Comparison of ENCODE assay signal across 23 mouse cellular contexts in genomic region chr7:19593061-19593730, GRCm38 (mm10). TPM values are rescaled to one million over a fixed set of nuclear protein-coding genes. Genes with fewer than 3 reads are reported as not detected.
DNase-seq lines count a peak whose midpoint lies in the region; ATAC-seq and TF ChIP-seq lines count a peak whose summit lies in the region.
"Had no signal": no experiment of that assay in that cellular context is flagged by ENCODE, and none has a peak within 500 bp of the region (broad histone marks: within the 10 kb centered on the region; RNA-seq: fewer than 3 reads in every experiment).

No protein-coding gene starts in this region.

- no peaks in the 10 kb centered on the region for H3K9me3 ChIP-seq in ES-Bruce4 (replicated peaks; ENCODE audit: control insufficient read depth, insufficient read depth, low read length, poor library complexity, severe bottlenecking)
- H3K9me3 ChIP-seq in liver, embryonic 12.5 days (replicated peaks) = no peaks in the 10 kb centered on the region
- H3K9me3 ChIP-seq: forebrain, embryonic 12.5 days; heart, embryonic 13.5 days; hindbrain, embryonic 12.5 days; limb, embryonic 15.5 days; midbrain, embryonic 10.5 days had no signal

- no peak for TF ChIP-seq CTCF in ES-Bruce4 (IDR thresholded peaks at IDR 0.05; ENCODE audit: low read depth, low read length)

- no peak overlapping the region for H3K9ac ChIP-seq in ES-Bruce4 (ENCODE audit: low read depth, poor library complexity, severe bottlenecking)
- H3K9ac ChIP-seq in liver, embryonic 12.5 days = peak overlapping the region; percentile 12; the same call in 1 of the 2 replicates
- H3K9ac ChIP-seq: forebrain, embryonic 12.5 days; heart, embryonic 13.5 days; hindbrain, embryonic 12.5 days; limb, embryonic 15.5 days had no signal

- TF ChIP-seq EP300 in ES-Bruce4 (IDR thresholded peaks at IDR 0.05; ENCODE audit: insufficient read depth, low read depth, low read length) = 0 out of 2 replicates have a peak, but pooled peaks have one; percentile 33

- ATAC-seq in liver, embryonic 12.5 days = peak; percentile 82
- peak; percentile 69 for ATAC-seq in megakaryocyte progenitor cell, adult 5-6 weeks (replicated peaks; ENCODE audit: poor library complexity)
- ATAC-seq: midbrain, embryonic 16.5 days had no signal

- DNase-seq in c-Kit-positive CD71-positive TER-119-negative erythroid progenitor cells, embryonic 14.5 days (ENCODE audit: low read depth) = peak; percentile 49
- DNase-seq in neural tube, embryonic 10.5 days (ENCODE audit: extremely low spot score, low spot score) = no peak
- DNase-seq in spleen, adult 18-20 months = no peak
- DNase-seq in kidney, postnatal 25 days = no peak
- DNase-seq: adrenal gland, postnatal 36 days; cerebellum, adult 11 months; cerebellum, postnatal 10 days; gastrocnemius, postnatal 36 days; heart, adult 2 months; kidney, adult 11 months; lung, postnatal 4 days had no signal

- peak overlapping the region; percentile 30 for H3K4me2 ChIP-seq in liver, embryonic 12.5 days
- H3K4me2 ChIP-seq: forebrain, embryonic 12.5 days; heart, embryonic 13.5 days; hindbrain, embryonic 12.5 days; limb, embryonic 15.5 days had no signal

- peak overlapping the region; percentile 30; the same call in 1 of the 2 replicates for H3K27ac ChIP-seq in ES-Bruce4 (ENCODE audit: insufficient read depth, low read length)
- H3K27ac ChIP-seq in liver, embryonic 12.5 days = peak overlapping the region; percentile 33
- H3K27ac ChIP-seq: forebrain, embryonic 12.5 days; heart, adult 2 months; heart, embryonic 13.5 days; hindbrain, embryonic 12.5 days; layer of hippocampus, adult 2 months; limb, embryonic 15.5 days; midbrain, embryonic 10.5 days; stomach, postnatal 0 days had no signal

- TF ChIP-seq POLR2A in ES-Bruce4 (IDR thresholded peaks at IDR 0.05; ENCODE audit: insufficient read depth, low read length) = no peak

- peaks cover 2% of the 10 kb centered on the region for H3K4me1 ChIP-seq in ES-Bruce4 (ENCODE audit: control insufficient read depth, insufficient read depth, low read length)
- H3K4me1 ChIP-seq in liver, embryonic 12.5 days = peaks cover 32% of the 10 kb centered on the region
- H3K4me1 ChIP-seq: forebrain, embryonic 12.5 days; heart, embryonic 13.5 days; hindbrain, embryonic 12.5 days; limb, embryonic 15.5 days; midbrain, embryonic 10.5 days had no signal

- WGBS in liver, embryonic 12.5 days (ENCODE audit: insufficient replicate concordance) = 42% methylated on average over 10 of the region's 10 CpGs

- no peak overlapping the region for H3K4me3 ChIP-seq in ES-Bruce4 (ENCODE audit: low read depth, low read length)
- H3K4me3 ChIP-seq in liver, embryonic 12.5 days = no peak overlapping the region
- H3K4me3 ChIP-seq: forebrain, embryonic 12.5 days; heart, adult 2 months; heart, embryonic 13.5 days; hindbrain, embryonic 12.5 days; layer of hippocampus, adult 2 months; limb, embryonic 15.5 days; midbrain, embryonic 10.5 days; myocyte had no signal

- no peaks in the 10 kb centered on the region for H3K27me3 ChIP-seq in ES-Bruce4 (ENCODE audit: control insufficient read depth, insufficient read depth, low read length, poor library complexity, severe bottlenecking)
- H3K27me3 ChIP-seq in liver, embryonic 12.5 days (replicated peaks) = no peaks in the 10 kb centered on the region
- H3K27me3 ChIP-seq: forebrain, embryonic 12.5 days; heart, embryonic 13.5 days; hindbrain, embryonic 12.5 days; limb, embryonic 15.5 days had no signal

- H3K36me3 ChIP-seq in ES-Bruce4 (ENCODE audit: control insufficient read depth, insufficient read depth, low read length, poor library complexity, severe bottlenecking) = peaks cover 21% of the 10 kb centered on the region
- H3K36me3 ChIP-seq in liver, embryonic 12.5 days = peaks cover 91% of the 10 kb centered on the region

RNA-seq across cellular contexts. Expression of gene Clasrp, which starts 11.1 kb away (rescaled TPM):
- 52.3 and 57.4 TPM in 2 replicates for polyA plus RNA-seq in ES-Bruce4 (2011; ENCODE audit: insufficient read depth, insufficient read length, low read depth, missing spikeins)
- 23.9 and 24.2 TPM in 2 replicates for polyA plus RNA-seq in liver, embryonic 12.5 days (2016; fragmentation: Nextera tagmentation; extraction: Ambion mirVana)
- total RNA-seq in megakaryocyte progenitor cell, adult 5-6 weeks (2015) = 9.6 and 11.7 TPM in 2 replicates
- total RNA-seq in megakaryocyte progenitor cell, adult 5-6 weeks (2017) = 30.2 and 32.6 TPM in 2 replicates

RNA-seq across cellular contexts. Expression of gene Gemin7, which starts 15.8 kb away (rescaled TPM):
- 25.2 and 30.5 TPM in 2 replicates for polyA plus RNA-seq in ES-Bruce4 (2011; ENCODE audit: insufficient read depth, insufficient read length, low read depth, missing spikeins)
- 101 TPM in 2 replicates for polyA plus RNA-seq in liver, embryonic 12.5 days (2016; fragmentation: Nextera tagmentation; extraction: Ambion mirVana)
- 65.5 and 73.4 TPM in 2 replicates for total RNA-seq in megakaryocyte progenitor cell, adult 5-6 weeks (2015)
- 33.5 and 36.9 TPM in 2 replicates for total RNA-seq in megakaryocyte progenitor cell, adult 5-6 weeks (2017)

RNA-seq across cellular contexts. Expression of gene Zfp296, which starts 16.1 kb away (rescaled TPM):
- 21.5 and 23.5 TPM in 2 replicates for polyA plus RNA-seq in ES-Bruce4 (2011; ENCODE audit: insufficient read depth, insufficient read length, low read depth, missing spikeins)
- polyA plus RNA-seq in liver, embryonic 12.5 days (2016; fragmentation: Nextera tagmentation; extraction: Ambion mirVana) = 1.5 TPM in 2 replicates
- 5.9 and 6.8 TPM in 2 replicates for total RNA-seq in megakaryocyte progenitor cell, adult 5-6 weeks (2015)
- total RNA-seq in megakaryocyte progenitor cell, adult 5-6 weeks (2017) = 2.8 and 4.4 TPM in 2 replicates

RNA-seq across cellular contexts. Expression of gene Ppp1r37, which starts 30.3 kb away (rescaled TPM):
- 16.1 and 19.1 TPM in 2 replicates for polyA plus RNA-seq in ES-Bruce4 (2011; ENCODE audit: insufficient read depth, insufficient read length, low read depth, missing spikeins)
- 19.1 and 20.2 TPM in 2 replicates for polyA plus RNA-seq in liver, embryonic 12.5 days (2016; fragmentation: Nextera tagmentation; extraction: Ambion mirVana)
- total RNA-seq in megakaryocyte progenitor cell, adult 5-6 weeks (2015) = 11.0 and 11.7 TPM in 2 replicates
- 13.4 and 18.1 TPM in 2 replicates for total RNA-seq in megakaryocyte progenitor cell, adult 5-6 weeks (2017)

RNA-seq across cellular contexts. Expression of gene Relb, which starts 36.0 kb away (rescaled TPM):
- polyA plus RNA-seq in ES-Bruce4 (2011; ENCODE audit: insufficient read depth, insufficient read length, low read depth, missing spikeins) = 11.7 and 11.9 TPM in 2 replicates
- polyA plus RNA-seq in liver, embryonic 12.5 days (2016; fragmentation: Nextera tagmentation; extraction: Ambion mirVana) = 1.9 and 2.6 TPM in 2 replicates
- 0.22 TPM in 1 of 2 replicates, not detected in the other for total RNA-seq in megakaryocyte progenitor cell, adult 5-6 weeks (2015)
- 0.74 and 2.5 TPM in 2 replicates for total RNA-seq in megakaryocyte progenitor cell, adult 5-6 weeks (2017)
